Mouse (Mus musculus) gastrocnemius, adult 18-20 months (tissue): Measurements from ENCODE around the gene Tssc4. TPM values are rescaled to one million over a fixed set of nuclear protein-coding genes. Genes with fewer than 3 reads are reported as not detected.

ENCODE experiments used
- DNase-seq: peaks from one replicate; pipeline ENCODE4 v3.0.0; 2021; ENCODE audit warnings: low spot score
- total RNA-seq, 2 experiments: library from RNA; stranded (reverse); gene quantifications; 2 replicates each; pipeline ENCODE4 v1.2.3; 2021

Tssc4 gene
- total RNA-seq, 2 experiments from 2014 or later = 6.7 to 8.0 TPM

- DNase-seq = no peak
These were observed 40.1 kb downstream of the Tssc4 start for GRCm38 (mm10) chr7:143108996-143109660.

GRCm38 (mm10) chr7:143109696-143110095 is 40.6 kb downstream of the Tssc4 start:
- no peak for DNase-seq

- no peak for DNase-seq
These were observed 41.8 kb downstream of the Tssc4 start for GRCm38 (mm10) chr7:143110803-143111202.

- DNase-seq = no peak
These were observed 42.7 kb downstream of the Tssc4 start for GRCm38 (mm10) chr7:143111719-143112118.

- no peak for DNase-seq
These were observed 43.3 kb downstream of the Tssc4 start for GRCm38 (mm10) chr7:143112395-143112794.

- no peak for DNase-seq
These were observed 45.7 kb downstream of the Tssc4 start for GRCm38 (mm10) chr7:143114773-143115172.

GRCm38 (mm10) chr7:143116521-143116920 is 47.5 kb downstream of the Tssc4 start:
- no peak for DNase-seq

GRCm38 (mm10) chr7:143119407-143119806 is 50.4 kb downstream of the Tssc4 start:
- DNase-seq = no peak

GRCm38 (mm10) chr7:143119826-143120225 is 50.8 kb downstream of the Tssc4 start:
- DNase-seq = no peak

Other genes starting within 250 kb of the Tssc4 start
- 1 to 10 TPM in 1 of 2 experiments, not detected in 1; 1.1 TPM for gene Th, start 138.1 kb upstream of the Tssc4 start, total RNA-seq
- not detected for gene Ascl2, start 100.0 kb upstream of the Tssc4 start, total RNA-seq
- under 1 TPM in 1 of 2 experiments, not detected in 1; 0.40 TPM for gene Tspan32, start 64.2 kb upstream of the Tssc4 start, total RNA-seq
- gene Cd81, start 16.5 kb upstream of the Tssc4 start, total RNA-seq = 100 to 1,000 TPM in 1 of 2 experiments, 10 to 100 TPM in 1; 97.2 to 115 TPM
- not detected for gene Trpm5, start 25.4 kb downstream of the Tssc4 start, total RNA-seq
- under 1 TPM; 0.50 to 0.57 TPM for gene Kcnq1, start 37.1 kb downstream of the Tssc4 start, total RNA-seq